Mouse (Mus musculus): ENCODE measurements around the gene Grin2b.

DNA sequence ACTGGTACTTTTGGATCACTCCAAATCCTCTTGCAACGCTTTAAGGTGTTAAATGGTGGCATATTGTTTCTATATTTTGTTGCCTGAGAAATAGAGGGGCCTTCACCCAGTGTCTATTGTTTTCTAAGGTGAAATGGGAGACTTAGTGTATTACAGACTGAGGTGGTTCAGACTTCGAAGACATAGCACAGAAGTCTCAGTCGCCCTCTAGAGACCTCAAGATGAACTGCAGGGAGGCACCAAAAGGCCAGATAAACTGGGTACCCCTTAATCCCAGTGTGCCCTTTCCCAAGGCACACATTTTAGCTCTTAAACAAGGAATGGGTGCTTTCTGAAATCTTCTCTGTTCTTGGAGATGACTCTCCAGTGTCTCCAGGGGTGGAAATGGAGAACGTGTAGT is 345.4 kb downstream of the Grin2b start:
- TF ChIP-seq CTCF (IDR thresholded peaks at IDR 0.05; ENCODE audit: low read depth), result peak; percentile 83
- TF ChIP-seq EP300 (IDR thresholded peaks at IDR 0.05; ENCODE audit: low read depth), result no peak
